In genomic region chr3:121307532-121308234, GRCm38 (mm10) we compare ENCODE assay signal across 8 mouse cellular contexts. TPM values are rescaled to one million over a fixed set of nuclear protein-coding genes. Genes with fewer than 3 reads are reported as not detected.
DNase-seq lines count a peak whose midpoint lies in the region; ATAC-seq and TF ChIP-seq lines count a peak whose summit lies in the region.

No protein-coding gene starts in this region.

- H3K4me3 ChIP-seq in left cerebral cortex, adult 2 months = no peak overlapping the region

- no peak overlapping the region for H3K27ac ChIP-seq in left cerebral cortex, adult 2 months

- peak; percentile 92 for ATAC-seq in megakaryocyte progenitor cell, adult 5-6 weeks (replicated peaks; ENCODE audit: poor library complexity)

- intact Hi-C loops in left cerebral cortex, adult 2 months (cut with DNase I) = loop anchor here (1.0 to 10.0 kb wide), 5 partner anchors 119 to 455 kb away; partner anchors contain the start of genes Cnn3, F3 and Slc44a3

- DNase-seq in WW6 (ENCODE audit: low read depth, low spot score) = peak; percentile 56
- peak; percentile 77 to 84 for DNase-seq in cerebellum, postnatal 25 days
- DNase-seq in frontal cortex, postnatal 36 days (ENCODE audit: low spot score in 2 of 2) = peak; percentile 64 to 78
- DNase-seq in induced T-regulatory cell, adult 2 months (ENCODE audit: low read depth) = peak; percentile 82
- DNase-seq in left cerebral cortex, adult 2 months (ENCODE audit: extremely low spot score in 1 of 2, low spot score in 2 of 2) = peak; percentile 75 to 76
- DNase-seq in right cerebral cortex, postnatal 10 days (ENCODE audit: low spot score in 2 of 2) = peak; percentile 75 to 86
- peak; percentile 71 for DNase-seq in urinary bladder, postnatal 14 days (ENCODE audit: low spot score)

- peak; percentile 99 for TF ChIP-seq CTCF in left cerebral cortex, adult 2 months (IDR thresholded peaks at IDR 0.05)

RNA-seq across cellular contexts. Expression of gene Alg14, which starts 16.1 kb away (rescaled TPM):
- total RNA-seq in left cerebral cortex, adult 2 months (2021) = 10 to 100 TPM; 13.9 to 15.6 TPM
- total RNA-seq in megakaryocyte progenitor cell, adult 5-6 weeks (2015) = 16.0 and 24.2 TPM in 2 replicates
- total RNA-seq in megakaryocyte progenitor cell, adult 5-6 weeks (2017) = 12.2 and 16.5 TPM in 2 replicates

RNA-seq across cellular contexts. Expression of gene Tmem56, which starts 24.8 kb away (rescaled TPM):
- 10 to 100 TPM; 46.6 to 51.7 TPM for total RNA-seq in left cerebral cortex, adult 2 months (2021)
- 5.7 and 8.2 TPM in 2 replicates for total RNA-seq in megakaryocyte progenitor cell, adult 5-6 weeks (2015)
- total RNA-seq in megakaryocyte progenitor cell, adult 5-6 weeks (2017) = 4.6 and 5.0 TPM in 2 replicates

Comparison
In these comparisons a context has a peak if more than half of its experiments do, and no peak if none do; other contexts are left out.
1. RNA of gene Tmem56, which starts 24.8 kb away (total RNA-seq): 46.6 to 51.7 TPM in left cerebral cortex, adult 2 months; 4.6 to 8.2 TPM in megakaryocyte progenitor cell, adult 5-6 weeks; every median in the first group is over 4 times any median in the second.
2. Peak in every context shown above with its lines, with median percentiles within 50 percentile points of each other: DNase-seq.